Mouse (Mus musculus) heart, embryonic 14.5 days (tissue): ENCODE measurements around the gene Sdk1. TPM values are rescaled to one million over a fixed set of nuclear protein-coding genes. Genes with fewer than 3 reads are reported as not detected.

Experiments used
- ATAC-seq: fragments of 200-750 bp; cut with Nextera tagmentation; 2 replicates; pipeline ENCODE4 v1.8.0; 2017; ENCODE audit warnings: low read depth, moderate TSS enrichment; ENCODE audit not compliant: insufficient number of reproducible peaks, insufficient read depth, low FRiP score
- H3K27ac ChIP-seq, 2 experiments: fragments of 200-500 bp in 1 of 2; fragments of 300-500 bp in 1 of 2; sonication (generic) in 1 of 2; replicated peaks in 1 of 2; 2 replicates each; pipeline ENCODE4 v1.5.1; 2012 to 2014; ENCODE audit warnings: low read depth in 2 of 2, low read length in 2 of 2, control low read depth in 1 of 2, mild to moderate bottlenecking in 1 of 2, mixed read lengths in 1 of 2; ENCODE audit not compliant: control insufficient read depth in 1 of 2, insufficient read depth in 1 of 2
- H3K27me3 ChIP-seq: fragments of 300-500 bp; sonication (generic); 2 replicates; pipeline ENCODE4 v1.6.1; 2014; ENCODE audit warnings: mild to moderate bottlenecking, low read length, control low read depth; ENCODE audit not compliant: control insufficient read depth, insufficient read depth
- H3K36me3 ChIP-seq: fragments of 300-500 bp; sonication (generic); 2 replicates; pipeline ENCODE4 v1.6.1; 2014; ENCODE audit warnings: mild to moderate bottlenecking, control low read depth, low read length, mixed read lengths; ENCODE audit not compliant: control insufficient read depth, insufficient read depth
- H3K4me1 ChIP-seq, 2 experiments: fragments of 200-500 bp in 1 of 2; fragments of 300-500 bp in 1 of 2; sonication (generic) in 1 of 2; 2 replicates each; pipeline ENCODE4 v1.6.1; 2012 to 2014; ENCODE audit warnings: low read length in 2 of 2, control low read depth in 1 of 2, mixed read lengths in 1 of 2; ENCODE audit not compliant: control insufficient read depth in 2 of 2, insufficient read depth in 2 of 2
- H3K4me2 ChIP-seq: fragments of 300-500 bp; sonication (generic); 2 replicates; pipeline ENCODE4 v1.6.1; 2014; ENCODE audit warnings: mild to moderate bottlenecking, low read length
- H3K4me3 ChIP-seq, 2 experiments: fragments of 200-500 bp in 1 of 2; fragments of 300-500 bp in 1 of 2; sonication (generic) in 1 of 2; 2 replicates each; pipeline ENCODE4 v1.5.1; 2012 to 2014; ENCODE audit warnings: low read length in 2 of 2, mild to moderate bottlenecking in 2 of 2, control low read depth in 1 of 2, low read depth in 1 of 2, moderate library complexity in 1 of 2; ENCODE audit not compliant: control insufficient read depth in 1 of 2, insufficient read depth in 1 of 2
- H3K9ac ChIP-seq: fragments of 300-500 bp; sonication (generic); 2 replicates; pipeline ENCODE4 v1.6.1; 2014; ENCODE audit warnings: mild to moderate bottlenecking, low read length
- H3K9me3 ChIP-seq: fragments of 300-500 bp; sonication (generic); 2 replicates; pipeline ENCODE4 v1.6.1; 2016; ENCODE audit warnings: low read length, control low read depth; ENCODE audit not compliant: control insufficient read depth
- WGBS: fragments of 180-500 bp; shearing (Covaris S2); extraction: QIAGEN DNeasy Blood & Tissue Kit; methylation state at CpG from one replicate; pipeline ENCODE4 v1.1.7; 2014; 5-methylcytosine and 5-hydroxymethylcytosine counted together
- polyA plus RNA-seq: library from polyadenylated mRNA; unstranded; fragments of >200 nt; fragmentation: Nextera tagmentation; extraction: Ambion mirVana; gene quantifications from 2 replicates; pipeline ENCODE4 v1.2.1, GENCODE M21; 2014

Gene Sdk1
- polyA plus RNA-seq, 1 experiment from 2014 or later: 2.5 TPM

- no peaks in the 10 kb centered on the region for H3K9me3 ChIP-seq
- no peak overlapping the region for H3K9ac ChIP-seq
- H3K27ac ChIP-seq: no peak overlapping the region
- H3K4me2 ChIP-seq: no peak overlapping the region
- no peak overlapping the region for H3K4me3 ChIP-seq
- H3K27me3 ChIP-seq: no peaks in the 10 kb centered on the region
- no peak for ATAC-seq
- whole genome bisulfite sequencing: 72% methylated on average over 4 of the region's 4 CpGs
- H3K4me1 ChIP-seq: no peaks in the 10 kb centered on the region
- H3K36me3 ChIP-seq: no peaks in the 10 kb centered on the region
Observed at GRCm38 (mm10) chr5:141324910-141325309, 83.6 kb downstream of the Sdk1 start.

- no peaks in the 10 kb centered on the region for H3K27me3 ChIP-seq
- H3K27ac ChIP-seq: no peak overlapping the region
- no peaks in the 10 kb centered on the region for H3K36me3 ChIP-seq
- H3K4me2 ChIP-seq: no peak overlapping the region
- H3K4me1 ChIP-seq: peaks cover 12 to 17% of the 10 kb centered on the region in 2 experiments
- ATAC-seq: no peak
- 0 out of 2 replicates have a peak overlapping the region, but pooled peaks have one; percentile 5 for H3K9ac ChIP-seq
- 49% methylated on average over 4 of the region's 4 CpGs for WGBS
- H3K4me3 ChIP-seq: no peak overlapping the region
- H3K9me3 ChIP-seq: peaks cover 5% of the 10 kb centered on the region; the same call in 1 of the 2 replicates
Observed at GRCm38 (mm10) chr5:141344376-141344775, 103.1 kb downstream of the Sdk1 start.

- 40% methylated on average over 5 of the region's 5 CpGs for WGBS
- H3K9me3 ChIP-seq: peaks cover 5% of the 10 kb centered on the region; the same call in 1 of the 2 replicates
- no peak overlapping the region for H3K9ac ChIP-seq
- H3K4me3 ChIP-seq: no peak overlapping the region
- H3K4me1 ChIP-seq: peaks cover 12 to 17% of the 10 kb centered on the region in 2 experiments
- no peaks in the 10 kb centered on the region for H3K27me3 ChIP-seq
- no peak overlapping the region for H3K4me2 ChIP-seq
- no peak for ATAC-seq
- H3K27ac ChIP-seq: no peak overlapping the region
- H3K36me3 ChIP-seq: no peaks in the 10 kb centered on the region
Observed at GRCm38 (mm10) chr5:141345476-141345875, 104.2 kb downstream of the Sdk1 start.

- Histone ChIP-seq H3K4me3 (no peak overlapping the region), H3K36me3 (no peaks in the 10 kb centered on the region), H3K4me1 (peaks cover 6 to 8% of the 10 kb centered on the region in 2 experiments; a peak in 3 of 4 replicates), H3K27ac (no peak overlapping the region), H3K27me3 (no peaks in the 10 kb centered on the region), H3K9me3 (no peaks in the 10 kb centered on the region), H3K4me2 (no peak overlapping the region), H3K9ac (no peak overlapping the region)
- 74% methylated on average over 2 of the region's 2 CpGs for WGBS
- ATAC-seq: no peak
Observed at GRCm38 (mm10) chr5:141362676-141363075, 121.4 kb downstream of the Sdk1 start.

- Histone ChIP-seq H3K4me3 (no peak overlapping the region), H3K36me3 (no peaks in the 10 kb centered on the region), H3K9me3 (no peaks in the 10 kb centered on the region), H3K4me1 (peaks cover 4 to 9% of the 10 kb centered on the region in 2 experiments; a peak in 3 of 4 replicates), H3K27me3 (no peaks in the 10 kb centered on the region), H3K27ac (no peak overlapping the region), H3K4me2 (no peak overlapping the region), H3K9ac (no peak overlapping the region)
- ATAC-seq: no peak
- 42% methylated on average over 3 of the region's 3 CpGs for WGBS
Observed at GRCm38 (mm10) chr5:141363956-141364355, 122.7 kb downstream of the Sdk1 start.

GRCm38 (mm10) chr5:141368567-141368966, 127.3 kb downstream of the Sdk1 start:
- Histone ChIP-seq H3K9me3 (0 out of 2 replicates have a peak, but pooled peaks cover 4% of the 10 kb centered on the region), H3K36me3 (no peaks in the 10 kb centered on the region), H3K4me1 (peaks cover 9% of the 10 kb centered on the region in 2 experiments; a peak in 3 of 4 replicates), H3K9ac (no peak overlapping the region), H3K4me3 (no peak overlapping the region), H3K4me2 (no peak overlapping the region), H3K27me3 (no peaks in the 10 kb centered on the region), H3K27ac (no peak overlapping the region)
- no peak for ATAC-seq
- WGBS: 39% methylated on average over 4 of the region's 4 CpGs

GRCm38 (mm10) chr5:141374797-141375196, 133.5 kb downstream of the Sdk1 start:
- no peaks in the 10 kb centered on the region for H3K36me3 ChIP-seq
- H3K4me2 ChIP-seq: no peak overlapping the region
- ATAC-seq: no peak
- H3K4me3 ChIP-seq: no peak overlapping the region
- WGBS: 66% methylated on average over 2 of the region's 2 CpGs
- H3K9me3 ChIP-seq: 0 out of 2 replicates have a peak, but pooled peaks cover 4% of the 10 kb centered on the region
- no peaks in the 10 kb centered on the region for H3K27me3 ChIP-seq
- 0 out of 4 replicates have a peak overlapping the region, but pooled peaks of 1 of the 2 experiments have one; percentile 17 for H3K27ac ChIP-seq
- H3K9ac ChIP-seq: peak overlapping the region; percentile 25; the same call in 1 of the 2 replicates
- H3K4me1 ChIP-seq: peaks cover 9 to 18% of the 10 kb centered on the region in 2 experiments
